Mouse (Mus musculus) small intestine, adult 2 months (tissue): ENCODE data around the gene Spred1. TPM values are rescaled to one million over a fixed set of nuclear protein-coding genes. Genes with fewer than 3 reads are reported as not detected.

Experiments used
- H3K27ac ChIP-seq: fragments of 200-500 bp; 2 replicates; pipeline ENCODE4 v1.5.1; 2012; ENCODE audit warnings: low read depth, low read length, control low read depth, inconsistent platforms; ENCODE audit not compliant: insufficient read depth
- H3K27me3 ChIP-seq: fragments of 200-500 bp; 2 replicates; pipeline ENCODE4 v1.6.1; 2012; ENCODE audit warnings: mild to moderate bottlenecking, moderate library complexity, low read length, inconsistent platforms; ENCODE audit not compliant: control insufficient read depth, insufficient read depth
- H3K36me3 ChIP-seq: fragments of 200-500 bp; 2 replicates; pipeline ENCODE4 v1.6.1; 2012; ENCODE audit warnings: mild to moderate bottlenecking, low read length, control low read depth, inconsistent platforms; ENCODE audit not compliant: control insufficient read depth, insufficient read depth
- H3K4me1 ChIP-seq: fragments of 200-500 bp; 2 replicates; pipeline ENCODE4 v1.6.1; 2012; ENCODE audit warnings: low read length, inconsistent platforms, mixed read lengths; ENCODE audit not compliant: control insufficient read depth, insufficient read depth, insufficient read length
- H3K4me3 ChIP-seq: fragments of 200-500 bp; 2 replicates; pipeline ENCODE4 v1.5.1; 2012; ENCODE audit warnings: low read depth, mild to moderate bottlenecking, control low read depth, inconsistent platforms, low read length, moderate library complexity
- CTCF ChIP-seq: fragments of 200-500 bp; IDR thresholded peaks from 2 replicates; pipeline ENCODE4 v1.5.1; 2012; ENCODE audit warnings: low read depth, mild to moderate bottlenecking, control low read depth, inconsistent platforms, low read length, moderate library complexity, mixed read lengths; ENCODE audit not compliant: insufficient replicate concordance, insufficient read length; ENCODE audit errors: extremely low read depth
- POLR2A ChIP-seq: fragments of 200-500 bp; IDR thresholded peaks from 2 replicates; pipeline ENCODE4 v1.6.1; 2012; ENCODE audit warnings: low read depth, mild to moderate bottlenecking, control low read depth, inconsistent platforms, low read length, moderate library complexity
- WGBS: fragments of 180-500 bp; shearing (Covaris S2); methylation state at CpG from one replicate; pipeline ENCODE4 v1.1.7; 2018; 5-methylcytosine and 5-hydroxymethylcytosine counted together
- polyA plus RNA-seq: library from polyadenylated mRNA; depleted of rRNA; stranded (reverse); fragments of >200 nt; gene quantifications from 2 replicates; pipeline ENCODE4 v1.2.3, GENCODE M21; 2012

Spred1 gene
- polyA plus RNA-seq, 1 experiment: 1.8 TPM

DNA sequence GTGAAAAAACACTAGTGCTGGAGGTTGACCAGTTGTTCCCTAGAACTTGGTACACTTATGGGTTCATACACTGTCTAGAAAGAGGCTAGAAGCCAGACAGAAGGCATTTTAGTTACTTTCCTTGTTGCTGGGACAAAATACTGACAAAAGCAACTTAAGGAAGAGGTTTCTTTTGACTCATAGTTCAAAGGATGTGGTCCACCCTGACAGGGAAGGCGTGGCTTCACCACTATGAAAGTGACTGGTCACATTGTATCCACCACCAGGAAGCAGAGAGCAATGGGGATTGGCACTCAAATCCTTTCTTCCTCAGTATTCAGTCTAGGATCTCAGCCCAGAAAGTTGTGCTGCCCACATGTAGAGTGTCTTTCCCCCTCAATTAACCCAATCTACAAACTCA, 31.7 kb upstream of the Spred1 start:
- no peak overlapping the region for H3K4me3 ChIP-seq
- H3K36me3 ChIP-seq: no peaks in the 10 kb centered on the region
- no peak overlapping the region for H3K27ac ChIP-seq
- no peaks in the 10 kb centered on the region for H3K27me3 ChIP-seq
- peaks cover 15% of the 10 kb centered on the region; the same call in 1 of the 2 replicates for H3K4me1 ChIP-seq
- no peak for TF ChIP-seq CTCF
- WGBS: 65% methylated on average over 1 of the region's 1 CpGs

DNA sequence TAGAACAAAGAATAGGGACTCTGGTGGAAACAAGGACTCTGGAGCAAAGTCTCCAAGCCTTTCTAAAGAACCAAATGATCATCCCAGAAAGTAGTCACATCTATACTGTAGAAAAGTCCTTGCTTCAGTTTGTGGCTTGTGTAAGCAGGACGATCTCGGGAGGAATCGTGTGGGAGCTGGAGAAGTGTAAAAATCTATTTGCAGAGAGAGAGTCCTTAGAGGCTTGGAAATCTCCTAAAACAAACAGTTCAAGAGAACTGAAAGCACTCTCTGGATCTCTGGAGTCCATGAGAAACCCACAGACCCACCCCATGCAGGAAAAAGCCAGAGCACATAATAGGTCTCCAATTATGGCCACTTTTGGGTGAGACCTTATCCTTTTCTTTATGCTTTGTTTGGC, 31.1 kb upstream of the Spred1 start:
- H3K4me1 ChIP-seq: peaks cover 15% of the 10 kb centered on the region; the same call in 1 of the 2 replicates
- no peak for TF ChIP-seq POLR2A
- TF ChIP-seq CTCF: no peak
- no peaks in the 10 kb centered on the region for H3K36me3 ChIP-seq
- WGBS: 87% methylated on average over 3 of the region's 3 CpGs
- no peak overlapping the region for H3K4me3 ChIP-seq
- H3K27ac ChIP-seq: no peak overlapping the region
- no peaks in the 10 kb centered on the region for H3K27me3 ChIP-seq

GRCm38 (mm10) chr2:117092946-117093401, 28.2 kb upstream of the Spred1 start:
- H3K27me3 ChIP-seq: no peaks in the 10 kb centered on the region

GRCm38 (mm10) chr2:117095491-117095890, 25.7 kb upstream of the Spred1 start:
- 54% methylated on average over 3 of the region's 3 CpGs for WGBS
- no peak overlapping the region for H3K27ac ChIP-seq
- TF ChIP-seq POLR2A: no peak
- TF ChIP-seq CTCF: no peak
- H3K27me3 ChIP-seq: no peaks in the 10 kb centered on the region
- no peak overlapping the region for H3K4me3 ChIP-seq
- no peaks in the 10 kb centered on the region for H3K36me3 ChIP-seq
- H3K4me1 ChIP-seq: peaks cover 3% of the 10 kb centered on the region; the same call in 1 of the 2 replicates

More at GRCm38 (mm10) chr2:117092946-117093401, 28.2 kb upstream of the Spred1 start:
- TF ChIP-seq POLR2A: no peak
- TF ChIP-seq CTCF: no peak
- 57% methylated on average over 2 of the region's 2 CpGs for whole genome bisulfite sequencing
- H3K27ac ChIP-seq: no peak overlapping the region
- H3K36me3 ChIP-seq: no peaks in the 10 kb centered on the region
- peaks cover 9% of the 10 kb centered on the region; the same call in 1 of the 2 replicates for H3K4me1 ChIP-seq
- no peak overlapping the region for H3K4me3 ChIP-seq

GRCm38 (mm10) chr2:117097305-117097704, 23.9 kb upstream of the Spred1 start:
- peaks cover 2% of the 10 kb centered on the region; the same call in 1 of the 2 replicates for H3K4me1 ChIP-seq
- no peak overlapping the region for H3K4me3 ChIP-seq
- no peaks in the 10 kb centered on the region for H3K36me3 ChIP-seq
- no peaks in the 10 kb centered on the region for H3K27me3 ChIP-seq
- no peak overlapping the region for H3K27ac ChIP-seq
- TF ChIP-seq POLR2A (no peak), CTCF (no peak)
- WGBS: 44% methylated on average over 5 of the region's 5 CpGs

DNA sequence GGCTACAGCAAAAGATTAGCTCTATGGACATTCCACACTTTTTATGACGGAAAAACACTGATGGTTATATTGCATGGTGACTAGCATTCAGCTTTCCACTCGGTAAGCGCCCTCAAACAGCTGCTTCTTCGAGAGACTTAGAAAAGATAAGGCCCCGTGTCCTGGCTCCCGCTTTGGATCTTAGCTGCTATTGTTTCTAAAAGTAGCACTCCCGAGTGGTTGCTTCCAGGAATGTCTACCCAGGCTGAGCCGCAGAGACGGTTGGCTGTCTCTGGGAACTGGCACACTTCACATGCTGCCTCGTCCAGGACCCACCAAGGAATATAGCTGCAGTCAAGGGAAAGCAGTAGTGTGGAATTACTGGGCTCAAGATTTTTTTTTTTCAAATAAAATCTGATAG, 21.9 kb upstream of the Spred1 start:
- Histone ChIP-seq H3K27ac (no peak overlapping the region), H3K36me3 (no peaks in the 10 kb centered on the region), H3K27me3 (no peaks in the 10 kb centered on the region), H3K4me1 (no peaks in the 10 kb centered on the region; the same call in 1 of the 2 replicates), H3K4me3 (no peak overlapping the region)
- WGBS: 31% methylated on average over 10 of the region's 10 CpGs
- TF ChIP-seq CTCF (no peak), POLR2A (no peak)

DNA sequence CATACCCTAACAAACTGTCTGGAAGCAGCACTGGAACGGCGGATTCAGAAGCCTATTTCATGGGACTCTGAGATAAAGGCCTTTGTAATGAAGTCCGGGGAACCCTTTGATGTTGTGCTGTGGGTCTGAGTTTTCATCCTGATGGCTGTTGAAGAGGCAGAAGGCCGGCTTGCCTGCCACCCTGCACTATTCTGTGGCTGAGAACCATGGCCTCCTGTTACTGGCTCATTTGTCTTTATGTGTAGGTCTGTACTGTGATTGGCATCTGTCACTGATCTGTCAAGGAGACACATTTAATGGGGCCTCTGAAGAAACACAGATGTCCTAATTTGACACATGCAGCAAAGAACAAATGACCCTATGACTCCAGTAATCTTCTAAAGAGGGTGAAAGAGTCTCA, 17.7 kb upstream of the Spred1 start:
- TF ChIP-seq CTCF: no peak
- no peaks in the 10 kb centered on the region for H3K27me3 ChIP-seq
- 67% methylated on average over 4 of the region's 4 CpGs for WGBS
- no peaks in the 10 kb centered on the region for H3K36me3 ChIP-seq
- H3K27ac ChIP-seq: no peak overlapping the region
- H3K4me1 ChIP-seq: no peaks in the 10 kb centered on the region
- H3K4me3 ChIP-seq: no peak overlapping the region
